Mouse (Mus musculus) forebrain, embryonic 12.5 days (tissue): Measurements from ENCODE around the gene Gm266. TPM values are rescaled to one million over a fixed set of nuclear protein-coding genes. Genes with fewer than 3 reads are reported as not detected.

Experiments
- ATAC-seq: fragments of 200-750 bp; cut with Nextera tagmentation; 2 replicates; pipeline ENCODE4 v1.8.0; 2017; ENCODE audit warnings: moderate TSS enrichment; ENCODE audit not compliant: low FRiP score
- H3K27ac ChIP-seq: fragments of 300-500 bp; sonication (generic); 2 replicates; pipeline ENCODE4 v1.5.1; 2016; ENCODE audit warnings: mild to moderate bottlenecking
- H3K27me3 ChIP-seq: fragments of 300-500 bp; sonication (generic); 2 replicates; pipeline ENCODE4 v1.6.1; 2016; ENCODE audit warnings: mild to moderate bottlenecking
- H3K36me3 ChIP-seq: fragments of 300-500 bp; sonication (generic); replicated peaks from 2 replicates; pipeline ENCODE4 v1.6.1; 2016; ENCODE audit warnings: mild to moderate bottlenecking
- H3K4me1 ChIP-seq: fragments of 300-500 bp; sonication (generic); 2 replicates; pipeline ENCODE4 v1.6.1; 2016
- H3K4me2 ChIP-seq: fragments of 300-500 bp; sonication (generic); 2 replicates; pipeline ENCODE4 v1.6.1; 2016; ENCODE audit warnings: mild to moderate bottlenecking, moderate library complexity
- H3K4me3 ChIP-seq: fragments of 300-500 bp; sonication (generic); replicated peaks from 2 replicates; pipeline ENCODE4 v1.5.1; 2016; ENCODE audit warnings: mild to moderate bottlenecking
- H3K9ac ChIP-seq: fragments of 300-500 bp; sonication (generic); 2 replicates; pipeline ENCODE4 v1.6.1; 2016; ENCODE audit warnings: mild to moderate bottlenecking
- H3K9me3 ChIP-seq: fragments of 300-500 bp; sonication (generic); 2 replicates; pipeline ENCODE4 v1.6.1; 2016
- WGBS: fragments of 180-500 bp; shearing (Covaris S2); methylation state at CpG from one replicate; pipeline ENCODE4 v1.1.7; 2016; 5-methylcytosine and 5-hydroxymethylcytosine counted together
- polyA plus RNA-seq: library from polyadenylated mRNA; unstranded; fragments of >200 nt; fragmentation: Nextera tagmentation; extraction: Ambion mirVana; gene quantifications from 2 replicates; pipeline ENCODE4 v1.2.1, GENCODE M21; 2016

Gm266 gene
- polyA plus RNA-seq, 1 experiment from 2014 or later: 3.5 TPM

GRCm38 (mm10) chr12:111471119-111471518 lies 14.5 kb downstream of the Gm266 start:
- H3K9me3 ChIP-seq: no peaks in the 10 kb centered on the region
- no peak for ATAC-seq
- peaks cover 7% of the 10 kb centered on the region; the same call in 1 of the 2 replicates for H3K4me1 ChIP-seq
- peaks cover 11% of the 10 kb centered on the region for H3K27me3 ChIP-seq
- 72% methylated on average over 1 of the region's 1 CpGs for WGBS
- H3K4me2 ChIP-seq: no peak overlapping the region
- H3K36me3 ChIP-seq: no peaks in the 10 kb centered on the region
- H3K4me3 ChIP-seq: no peak overlapping the region
- no peak overlapping the region for H3K9ac ChIP-seq
- H3K27ac ChIP-seq: no peak overlapping the region

- Histone ChIP-seq H3K36me3 (no peaks in the 10 kb centered on the region), H3K4me1 (peaks cover under 1% of the 10 kb centered on the region; the same call in 1 of the 2 replicates), H3K9me3 (no peaks in the 10 kb centered on the region), H3K4me3 (no peak overlapping the region), H3K27ac (no peak overlapping the region), H3K4me2 (no peak overlapping the region), H3K9ac (no peak overlapping the region), H3K27me3 (peaks cover 12% of the 10 kb centered on the region)
- 4% methylated on average over 8 of the region's 8 CpGs for WGBS
- no peak for ATAC-seq
These were observed 16.1 kb downstream of the Gm266 start for GRCm38 (mm10) chr12:111469507-111469906.

GRCm38 (mm10) chr12:111468206-111468605 lies 17.4 kb downstream of the Gm266 start:
- no peak overlapping the region for H3K4me2 ChIP-seq
- H3K4me1 ChIP-seq: no peaks in the 10 kb centered on the region; the same call in 1 of the 2 replicates
- no peak overlapping the region for H3K27ac ChIP-seq
- no peak overlapping the region for H3K4me3 ChIP-seq
- H3K27me3 ChIP-seq: peaks cover 16% of the 10 kb centered on the region
- no peak for ATAC-seq
- no peaks in the 10 kb centered on the region for H3K9me3 ChIP-seq
- no peak overlapping the region for H3K9ac ChIP-seq
- 65% methylated on average over 7 of the region's 7 CpGs for WGBS
- no peaks in the 10 kb centered on the region for H3K36me3 ChIP-seq

- no peak for ATAC-seq
- Histone ChIP-seq H3K27me3 (peaks cover 16% of the 10 kb centered on the region), H3K27ac (no peak overlapping the region)
These were observed 19.3 kb downstream of the Gm266 start for GRCm38 (mm10) chr12:111466369-111466768.

GRCm38 (mm10) chr12:111463570-111463969 lies 22.1 kb downstream of the Gm266 start:
- ATAC-seq: no peak
- no peaks in the 10 kb centered on the region; the same call in 1 of the 2 replicates for H3K4me1 ChIP-seq
- no peak overlapping the region for H3K4me3 ChIP-seq
- 85% methylated on average over 7 of the region's 7 CpGs for WGBS
- H3K9ac ChIP-seq: no peak overlapping the region
- peaks cover 25% of the 10 kb centered on the region for H3K27me3 ChIP-seq
- H3K27ac ChIP-seq: no peak overlapping the region
- H3K9me3 ChIP-seq: no peaks in the 10 kb centered on the region
- no peaks in the 10 kb centered on the region for H3K36me3 ChIP-seq
- H3K4me2 ChIP-seq: no peak overlapping the region

More at GRCm38 (mm10) chr12:111466369-111466768, 19.3 kb downstream of the Gm266 start:
- no peaks in the 10 kb centered on the region; the same call in 1 of the 2 replicates for H3K4me1 ChIP-seq
- no peak overlapping the region for H3K4me2 ChIP-seq
- 94% methylated on average over 3 of the region's 3 CpGs for WGBS
- H3K4me3 ChIP-seq: no peak overlapping the region
- no peaks in the 10 kb centered on the region for H3K36me3 ChIP-seq
- H3K9me3 ChIP-seq: no peaks in the 10 kb centered on the region
- no peak overlapping the region for H3K9ac ChIP-seq

- Histone ChIP-seq H3K27me3 (peaks cover 61% of the 10 kb centered on the region), H3K36me3 (no peaks in the 10 kb centered on the region), H3K27ac (no peak overlapping the region), H3K4me3 (no peak overlapping the region), H3K9ac (no peak overlapping the region), H3K9me3 (no peaks in the 10 kb centered on the region), H3K4me1 (no peaks in the 10 kb centered on the region), H3K4me2 (no peak overlapping the region)
- no peak for ATAC-seq
- 88% methylated on average over 1 of the region's 1 CpGs for WGBS
These were observed 27.9 kb downstream of the Gm266 start for GRCm38 (mm10) chr12:111457742-111458141.

GRCm38 (mm10) chr12:111455860-111456259 lies 29.8 kb downstream of the Gm266 start:
- WGBS: 52% methylated on average over 8 of the region's 8 CpGs
- Histone ChIP-seq H3K27me3 (peaks cover 76% of the 10 kb centered on the region), H3K27ac (no peak overlapping the region)

GRCm38 (mm10) chr12:111455311-111455846 lies 30.2 kb downstream of the Gm266 start:
- ATAC-seq: no peak
- WGBS: 68% methylated on average over 12 of the region's 12 CpGs
- peaks cover 76% of the 10 kb centered on the region for H3K27me3 ChIP-seq

More at GRCm38 (mm10) chr12:111455860-111456259, 29.8 kb downstream of the Gm266 start:
- Histone ChIP-seq H3K4me2 (no peak overlapping the region), H3K9ac (no peak overlapping the region), H3K4me1 (no peaks in the 10 kb centered on the region), H3K4me3 (no peak overlapping the region), H3K36me3 (no peaks in the 10 kb centered on the region), H3K9me3 (no peaks in the 10 kb centered on the region)
- ATAC-seq: no peak

GRCm38 (mm10) chr12:111454543-111455280 lies 30.9 kb downstream of the Gm266 start:
- Histone ChIP-seq H3K9me3 (no peaks in the 10 kb centered on the region), H3K27ac (no peak overlapping the region), H3K27me3 (peaks cover 76% of the 10 kb centered on the region), H3K36me3 (no peaks in the 10 kb centered on the region), H3K4me3 (no peak overlapping the region), H3K9ac (no peak overlapping the region), H3K4me1 (no peaks in the 10 kb centered on the region), H3K4me2 (no peak overlapping the region)
- 62% methylated on average over 10 of the region's 10 CpGs for WGBS
- no peak for ATAC-seq

More at GRCm38 (mm10) chr12:111455311-111455846, 30.2 kb downstream of the Gm266 start:
- Histone ChIP-seq H3K9me3 (no peaks in the 10 kb centered on the region), H3K4me1 (no peaks in the 10 kb centered on the region), H3K4me3 (no peak overlapping the region), H3K9ac (no peak overlapping the region), H3K4me2 (no peak overlapping the region), H3K36me3 (no peaks in the 10 kb centered on the region), H3K27ac (no peak overlapping the region)

- H3K36me3 ChIP-seq: no peaks in the 10 kb centered on the region
- H3K4me3 ChIP-seq: no peak overlapping the region
- H3K9ac ChIP-seq: no peak overlapping the region
- peaks cover 81% of the 10 kb centered on the region for H3K27me3 ChIP-seq
- H3K27ac ChIP-seq: no peak overlapping the region
- no peaks in the 10 kb centered on the region for H3K4me1 ChIP-seq
- WGBS: 44% methylated on average over 4 of the region's 4 CpGs
- no peak overlapping the region for H3K4me2 ChIP-seq
- H3K9me3 ChIP-seq: no peaks in the 10 kb centered on the region
- ATAC-seq: no peak
These were observed 31.6 kb downstream of the Gm266 start for GRCm38 (mm10) chr12:111454021-111454420.

GRCm38 (mm10) chr12:111451561-111451960 lies 34.1 kb downstream of the Gm266 start:
- H3K4me3 ChIP-seq: no peak overlapping the region
- no peak overlapping the region for H3K4me2 ChIP-seq
- peaks cover 85% of the 10 kb centered on the region for H3K27me3 ChIP-seq
- no peak for ATAC-seq
- no peak overlapping the region for H3K27ac ChIP-seq
- H3K36me3 ChIP-seq: no peaks in the 10 kb centered on the region
- H3K4me1 ChIP-seq: peaks cover 2% of the 10 kb centered on the region; the same call in 1 of the 2 replicates
- H3K9ac ChIP-seq: no peak overlapping the region
- WGBS: 82% methylated on average over 7 of the region's 7 CpGs
- no peaks in the 10 kb centered on the region for H3K9me3 ChIP-seq

- H3K36me3 ChIP-seq: no peaks in the 10 kb centered on the region
These were observed 35.3 kb downstream of the Gm266 start for GRCm38 (mm10) chr12:111450359-111450758.

More at GRCm38 (mm10) chr12:111450359-111450758, 35.3 kb downstream of the Gm266 start:
- H3K9me3 ChIP-seq: no peaks in the 10 kb centered on the region
- H3K4me1 ChIP-seq: peaks cover 10% of the 10 kb centered on the region
- WGBS: 40% methylated on average over 6 of the region's 6 CpGs
- H3K27me3 ChIP-seq: peaks cover 85% of the 10 kb centered on the region
- H3K27ac ChIP-seq: no peak overlapping the region
- no peak for ATAC-seq
- H3K4me3 ChIP-seq: no peak overlapping the region
- H3K4me2 ChIP-seq: no peak overlapping the region
- no peak overlapping the region for H3K9ac ChIP-seq
